Mouse (Mus musculus) embryo, embryonic 10.5 days (tissue): ENCODE data around the gene Chic2.

ENCODE experiments used
- DNase-seq: peaks from one replicate; pipeline ENCODE4 v3.0.0-alpha.2; 2015; ENCODE audit warnings: low spot score

Chic2 gene

DNA sequence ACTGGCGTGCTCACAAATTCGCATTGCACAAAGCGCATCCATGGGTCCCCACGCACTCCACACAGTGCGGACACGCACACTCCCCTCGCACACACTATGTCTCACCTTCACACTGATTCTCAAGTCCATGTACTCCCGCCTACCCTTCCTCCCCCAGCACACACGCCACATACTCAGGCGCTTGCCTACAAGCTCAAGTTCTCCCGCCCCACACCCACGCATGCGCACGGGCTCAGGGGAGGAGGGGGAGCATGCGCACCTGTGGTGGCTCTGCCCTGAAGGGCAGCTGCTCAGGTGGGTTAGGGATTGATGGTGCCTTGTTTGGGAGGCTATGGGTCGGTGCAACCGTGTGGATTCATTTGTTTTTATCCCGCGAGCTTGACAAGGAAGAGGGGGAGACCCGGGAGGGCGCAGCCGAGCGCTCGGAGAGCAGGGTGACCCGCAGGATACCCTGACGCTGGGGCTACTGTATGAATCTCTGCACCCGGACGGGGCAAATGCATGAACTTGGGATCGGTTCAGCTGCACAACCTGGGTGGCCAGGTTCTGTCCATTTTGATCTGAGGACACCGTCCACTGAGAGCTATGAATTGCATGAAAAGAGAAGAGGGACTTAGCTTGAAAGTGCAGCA lies 22.7 kb upstream of the Chic2 start:
- peak; percentile 76 for DNase-seq

DNA sequence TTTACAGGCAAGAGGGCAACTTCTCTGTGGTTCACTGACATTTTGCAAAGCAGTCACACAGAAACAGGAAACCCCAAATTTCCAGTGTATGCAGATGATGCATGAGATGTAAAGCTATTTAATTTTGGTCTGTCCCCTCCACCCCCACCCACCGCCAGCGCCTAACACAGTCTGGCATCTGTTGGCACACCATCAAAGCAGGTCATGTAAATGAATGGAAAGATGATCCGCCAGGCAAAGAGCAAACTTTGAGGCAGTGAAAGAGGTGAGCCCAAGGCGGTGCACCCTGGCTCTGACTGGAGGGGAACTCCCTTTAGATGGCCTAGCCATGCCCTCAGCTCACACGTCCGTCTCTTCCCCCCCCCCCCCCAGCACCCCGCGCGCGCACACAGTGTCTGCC lies 22.1 kb upstream of the Chic2 start:
- peak; percentile 21 for DNase-seq

DNA sequence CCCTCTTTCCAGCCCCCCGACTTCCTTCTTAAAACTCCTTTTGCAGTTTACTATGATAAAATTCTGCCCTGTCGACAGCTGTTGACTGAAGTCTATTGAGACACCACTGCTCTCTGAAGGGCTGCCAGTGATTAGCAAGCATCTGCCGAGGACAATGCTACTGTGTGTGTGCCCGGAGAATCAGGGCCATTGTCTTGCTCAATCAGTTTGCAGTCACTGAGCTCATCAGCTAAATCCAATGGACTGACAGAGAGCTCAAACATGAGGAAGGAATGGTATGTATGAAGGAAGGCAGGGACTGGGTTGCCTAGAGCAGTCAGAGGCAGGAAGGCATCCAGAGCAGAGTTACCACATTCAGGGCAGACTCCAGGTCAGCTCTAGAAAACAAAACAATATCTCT lies 18.6 kb upstream of the Chic2 start:
- DNase-seq: peak; percentile 7

DNA sequence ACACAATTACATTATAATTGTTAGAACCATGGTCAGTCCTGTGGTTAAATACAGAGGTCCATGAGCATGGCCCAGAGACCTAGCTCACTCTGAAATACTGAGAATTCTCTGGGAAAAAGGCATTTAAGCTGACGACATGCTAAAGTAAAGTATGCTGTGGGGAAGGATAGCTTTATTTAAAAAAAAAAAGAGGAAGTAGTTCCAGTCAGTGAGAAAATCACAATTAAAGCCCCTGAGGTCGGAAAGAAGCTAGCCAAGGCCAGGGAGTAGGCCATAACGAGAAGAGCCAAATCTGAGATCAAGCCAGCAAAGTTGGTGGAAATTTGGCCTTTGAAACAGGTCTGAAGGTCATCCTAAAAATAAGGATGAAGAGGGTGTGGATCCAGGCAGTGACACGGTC lies 6.5 kb upstream of the Chic2 start:
- DNase-seq: no peak

DNA sequence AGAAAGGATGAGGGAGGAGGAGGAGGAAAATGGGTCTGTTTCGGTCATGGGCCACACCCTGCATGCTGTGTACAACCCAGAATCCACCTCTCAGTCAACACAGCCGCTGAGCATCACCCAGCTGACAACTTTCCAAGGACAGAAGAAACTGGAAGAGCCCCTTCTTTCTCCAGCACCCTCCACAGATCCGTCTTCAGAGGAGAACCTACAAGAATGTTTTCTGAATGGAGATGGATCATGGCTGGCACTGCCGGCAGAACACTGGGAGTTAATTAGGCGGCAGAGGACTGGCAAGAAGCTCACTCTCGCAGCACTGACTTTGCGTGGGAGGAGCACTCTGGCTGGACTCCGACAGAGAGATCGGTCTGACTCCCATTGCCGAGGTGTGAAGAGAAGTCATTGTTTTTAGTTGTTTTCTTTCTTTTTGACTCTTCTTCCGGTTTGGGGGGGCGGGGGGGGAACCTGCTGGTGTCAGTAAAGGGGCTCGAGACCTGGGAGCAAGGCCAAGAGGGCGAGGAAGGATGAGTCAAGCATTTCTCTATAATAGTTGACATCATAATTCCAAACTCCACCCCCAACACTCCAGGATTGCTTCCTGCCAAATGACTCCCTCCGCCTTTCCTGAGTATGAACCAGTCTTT lies 2.2 kb upstream of the Chic2 start:
- no peak for DNase-seq

DNA sequence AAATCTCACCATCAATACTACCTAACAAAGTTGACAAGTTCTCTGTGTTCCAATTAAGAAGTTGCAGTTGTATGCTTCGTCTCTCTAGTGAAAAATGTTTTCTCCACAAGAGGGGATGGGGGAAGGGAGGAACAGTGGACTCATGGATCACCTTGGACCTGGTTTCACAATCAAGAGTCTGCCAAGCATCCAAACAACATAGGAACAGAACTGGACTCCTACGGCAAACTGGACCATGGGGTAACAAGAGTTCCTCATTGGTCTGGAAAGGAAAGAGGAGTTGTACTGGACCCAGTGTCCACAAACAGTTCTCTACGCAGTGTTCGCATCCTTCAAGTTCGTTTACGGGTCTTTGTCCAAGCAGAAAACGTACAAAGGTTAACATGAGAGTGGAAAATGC lies 797 bp upstream of the Chic2 start:
- DNase-seq: peak; percentile 20

DNA sequence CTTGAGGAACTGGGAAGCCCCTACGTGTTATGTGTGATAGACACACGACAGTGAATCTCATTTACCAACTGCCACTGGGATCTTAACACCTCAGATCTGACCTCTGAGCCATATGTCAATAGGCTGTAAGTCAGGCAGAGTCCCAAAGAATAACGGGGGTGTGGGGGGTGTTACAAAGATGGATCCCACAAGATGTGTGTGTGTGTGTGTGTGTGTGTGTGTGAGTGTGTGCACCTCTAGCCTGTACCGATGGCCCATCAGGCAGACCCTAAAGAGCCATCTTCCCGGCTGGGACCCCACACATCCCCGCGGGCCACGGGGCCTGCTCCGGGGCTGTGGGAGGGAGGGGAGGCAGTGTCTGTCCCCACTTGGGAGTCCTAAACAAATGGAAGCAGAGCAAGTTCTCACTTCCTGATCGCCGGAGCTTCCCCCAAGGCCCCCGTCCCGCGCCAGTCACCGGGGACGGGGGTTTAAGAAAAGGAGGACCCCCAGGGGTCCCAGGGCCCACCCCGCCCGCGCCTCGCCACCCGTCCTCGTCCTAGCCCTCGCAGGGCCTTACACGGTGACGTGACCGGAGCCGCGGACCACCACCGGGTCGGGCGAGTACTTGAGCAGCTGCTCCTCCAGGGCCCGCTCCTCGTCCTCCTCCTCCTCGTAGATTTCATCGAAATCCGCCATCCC lies 813 bp downstream of the Chic2 start:
- peak; percentile 57 for DNase-seq

DNA sequence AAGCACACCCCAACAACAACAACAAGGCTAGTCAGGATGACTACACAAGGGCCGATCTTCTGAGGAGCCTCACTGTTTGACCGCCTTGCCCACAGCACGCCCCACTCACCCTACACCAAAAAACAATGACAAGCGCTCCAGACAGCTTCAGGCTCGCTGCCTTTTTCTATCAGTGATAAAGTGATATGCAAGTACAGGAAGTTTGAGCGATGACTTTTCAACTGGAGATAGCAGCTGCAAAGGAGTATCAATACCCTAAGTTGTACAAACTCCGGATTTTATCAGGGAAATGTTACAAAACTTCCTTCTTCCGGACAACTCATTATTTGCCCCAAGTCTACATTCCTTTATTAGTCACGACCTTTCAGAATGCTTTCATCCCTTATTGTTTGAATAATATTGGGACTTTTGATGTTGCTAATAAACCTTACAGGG lies 1.5 kb downstream of the Chic2 start:
- peak; percentile 13 for DNase-seq

DNA sequence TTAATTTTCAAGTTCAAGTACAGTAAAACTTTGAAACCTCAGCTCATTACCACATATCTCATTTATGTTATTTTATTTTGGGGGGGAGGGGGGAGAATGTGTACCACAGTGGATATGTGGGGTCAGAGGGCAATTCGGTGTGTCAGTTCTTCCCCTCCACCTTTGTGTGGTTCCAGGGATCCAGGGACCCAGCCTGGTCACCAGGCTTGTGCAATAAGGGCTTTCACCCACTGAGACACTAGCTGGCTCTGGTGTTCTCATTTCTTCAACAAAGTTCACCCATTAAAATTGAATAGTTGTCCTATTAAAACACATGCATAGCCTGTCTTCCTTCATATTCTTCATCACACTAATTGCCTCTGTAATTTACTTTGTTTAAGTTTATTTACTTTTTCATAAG lies 5.3 kb downstream of the Chic2 start:
- DNase-seq: no peak

DNA sequence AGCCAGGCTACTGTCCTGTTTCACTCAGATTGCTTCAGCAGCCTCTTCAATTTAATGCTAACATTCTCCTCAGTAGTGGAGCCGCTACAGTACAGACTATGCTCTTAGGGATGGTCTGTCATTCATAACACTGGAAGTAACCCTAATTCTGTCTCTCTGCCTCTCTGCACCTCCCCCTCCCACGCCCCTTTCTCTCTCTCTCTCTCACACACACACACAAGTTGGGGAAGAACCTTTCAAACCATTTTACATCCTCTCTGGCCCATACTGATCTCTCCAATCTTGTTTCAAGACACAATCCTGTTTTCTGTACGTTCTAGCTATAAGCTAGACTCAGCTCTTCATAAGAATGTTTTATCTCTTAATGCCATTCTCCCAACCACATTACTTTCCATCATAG lies 9.1 kb downstream of the Chic2 start:
- DNase-seq: no peak

DNA sequence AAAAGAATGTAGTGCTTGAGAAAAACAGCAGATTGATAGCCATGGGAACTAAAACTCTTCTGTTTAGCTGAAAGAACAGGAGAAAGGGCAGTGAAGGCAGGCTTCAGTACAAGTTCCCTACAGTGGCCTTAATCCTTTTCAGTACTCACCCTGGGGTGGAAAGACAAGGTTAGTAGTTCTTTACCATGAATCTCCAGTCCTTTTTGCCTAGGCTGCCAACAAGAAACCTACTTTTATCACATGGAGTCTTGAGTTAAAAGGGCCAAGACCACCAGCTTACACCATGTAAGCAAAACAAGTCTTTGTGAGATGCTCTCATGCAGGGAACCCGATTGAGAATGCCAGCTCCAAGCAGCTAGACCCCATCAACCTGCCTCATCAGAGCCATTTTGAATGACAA lies 29.8 kb downstream of the Chic2 start:
- DNase-seq: peak; percentile 22

DNA sequence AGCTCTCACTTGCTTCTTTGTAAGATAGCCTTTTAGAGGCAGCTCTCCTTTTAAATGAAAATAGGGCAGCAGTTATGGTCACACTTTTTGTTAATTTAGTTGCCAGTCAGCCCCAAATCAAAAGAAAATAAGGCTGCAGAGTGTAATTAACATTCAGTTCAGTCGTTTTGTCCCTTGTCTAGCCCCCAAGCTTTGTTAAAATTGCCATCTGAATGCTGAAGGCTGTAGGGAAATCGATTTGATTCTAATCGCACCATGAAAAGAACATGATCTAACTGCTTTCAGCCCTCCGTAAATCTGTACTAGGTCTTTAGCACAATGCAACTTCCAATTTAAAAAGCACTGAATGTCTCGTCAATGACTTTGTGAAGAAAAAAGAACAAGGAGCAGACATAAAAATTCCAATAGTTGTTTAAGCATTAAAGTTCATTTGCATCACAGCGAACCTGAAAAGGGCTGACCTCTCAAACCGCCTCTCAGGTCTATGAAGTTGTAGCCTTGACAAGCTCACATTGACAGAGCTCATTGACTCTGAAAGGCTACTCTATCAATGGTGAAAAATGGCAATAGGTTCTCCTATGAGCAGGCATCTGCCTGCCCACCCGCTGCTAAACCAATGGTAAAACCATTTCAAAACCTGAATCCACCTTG lies 31.7 kb downstream of the Chic2 start:
- DNase-seq: peak; percentile 75

DNA sequence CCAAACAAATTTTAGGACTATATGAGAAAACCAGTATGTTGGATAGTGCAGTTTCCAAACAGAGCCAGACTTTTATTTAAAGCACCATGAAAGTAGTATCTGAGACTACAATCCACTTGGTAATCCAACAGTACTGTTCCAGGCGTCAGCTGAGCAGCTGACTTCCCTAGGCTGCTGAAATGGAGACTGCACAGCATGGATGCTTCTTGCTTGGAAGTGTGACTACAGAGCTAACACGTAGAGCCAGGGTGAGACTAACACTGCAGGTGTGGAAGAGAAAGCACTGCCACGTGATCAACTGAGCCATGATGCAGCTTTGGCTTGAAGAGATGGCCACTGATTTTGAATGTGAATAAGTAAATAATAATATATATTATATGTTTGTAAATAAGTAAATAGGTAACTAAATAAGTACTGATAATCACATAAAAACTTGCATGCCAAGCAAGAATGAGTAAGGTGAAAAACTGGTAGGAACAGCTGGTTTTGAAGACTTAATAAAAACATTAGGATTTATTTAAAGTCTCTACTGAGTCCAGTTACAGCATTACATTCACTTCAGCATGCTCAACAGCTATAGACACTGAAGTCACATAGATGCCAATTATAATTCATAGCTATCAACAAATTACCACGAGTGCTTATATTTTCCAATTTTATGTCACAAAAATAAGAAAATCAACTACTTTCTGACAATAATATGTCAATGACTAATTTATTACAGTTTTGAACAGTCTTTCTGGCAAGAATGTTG lies 32.4 kb downstream of the Chic2 start:
- DNase-seq: peak; percentile 49

DNA sequence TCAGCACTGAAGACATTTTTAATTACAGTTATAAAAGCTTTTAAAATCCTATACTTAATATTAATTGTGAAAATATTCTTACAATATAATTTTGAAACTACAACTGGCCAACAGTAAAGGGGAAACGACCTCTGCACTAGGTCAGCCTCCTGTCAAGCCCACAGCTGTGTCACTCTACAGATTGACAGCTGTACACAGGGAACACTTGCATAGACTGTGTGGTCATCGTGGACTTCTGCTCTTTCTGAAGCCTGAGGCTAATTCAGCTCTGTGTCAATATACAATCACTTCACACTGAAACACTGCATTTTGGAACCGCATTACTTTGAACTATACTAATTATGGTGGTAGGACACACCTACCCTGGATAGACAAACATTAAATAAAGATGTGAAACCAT lies 39.8 kb downstream of the Chic2 start:
- DNase-seq: no peak

DNA sequence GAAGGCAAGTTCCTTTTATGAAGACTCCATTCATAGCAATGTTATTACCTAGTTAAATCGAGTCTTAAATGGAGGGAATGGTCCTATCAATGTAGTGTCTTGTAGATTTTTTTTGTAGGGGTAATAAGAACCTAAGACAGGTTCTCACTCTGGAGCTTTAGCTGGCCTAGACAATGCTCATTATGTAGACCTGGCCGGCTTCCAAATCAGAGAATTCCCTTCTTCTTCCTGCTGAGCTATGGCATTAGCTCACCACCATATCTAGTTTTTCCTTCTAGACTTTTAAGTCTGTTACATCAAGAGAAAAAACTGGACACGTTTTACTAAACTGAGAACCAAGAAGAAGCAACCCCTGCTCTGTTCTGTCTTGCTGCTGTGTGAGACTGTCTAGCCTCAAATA lies 42.5 kb downstream of the Chic2 start:
- no peak for DNase-seq

DNA sequence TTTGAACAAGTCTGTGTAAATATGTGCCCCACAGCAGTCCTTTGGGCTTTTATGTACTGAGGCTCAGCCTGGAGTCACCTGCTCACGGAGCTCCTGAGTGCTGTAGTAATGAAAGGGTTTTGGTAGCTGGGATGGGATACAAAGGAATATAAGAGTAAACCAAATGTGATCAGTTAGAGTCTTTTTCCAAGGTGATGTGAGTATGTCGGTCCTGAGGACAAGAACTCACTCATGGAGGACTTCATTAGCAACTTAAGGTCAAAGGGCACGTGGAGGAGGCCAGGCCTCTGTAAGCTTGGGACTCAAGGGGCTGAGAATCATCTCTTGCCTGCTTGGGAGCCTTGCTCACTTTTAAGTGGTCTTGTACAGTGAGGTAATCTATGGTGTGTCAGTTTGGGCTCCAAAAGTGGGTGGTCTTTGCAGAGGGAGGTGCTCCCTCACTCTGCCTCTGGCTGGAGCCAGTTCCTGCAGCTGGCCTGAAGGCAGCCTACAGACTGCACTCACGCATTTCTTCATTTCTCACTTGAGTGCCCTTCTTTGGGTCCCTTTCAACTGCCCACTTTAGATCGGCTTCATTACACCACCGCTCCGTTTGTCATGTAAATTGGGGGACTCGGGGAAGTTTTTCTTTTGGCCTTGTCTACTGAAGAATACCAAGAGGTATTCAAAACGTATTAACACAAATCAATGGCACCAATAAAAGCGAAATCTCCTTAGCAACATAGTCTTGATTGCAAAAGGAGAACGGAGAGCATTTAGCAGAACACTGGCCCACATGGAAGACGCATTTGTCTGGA lies 45.7 kb downstream of the Chic2 start:
- DNase-seq: peak; percentile 85

DNA sequence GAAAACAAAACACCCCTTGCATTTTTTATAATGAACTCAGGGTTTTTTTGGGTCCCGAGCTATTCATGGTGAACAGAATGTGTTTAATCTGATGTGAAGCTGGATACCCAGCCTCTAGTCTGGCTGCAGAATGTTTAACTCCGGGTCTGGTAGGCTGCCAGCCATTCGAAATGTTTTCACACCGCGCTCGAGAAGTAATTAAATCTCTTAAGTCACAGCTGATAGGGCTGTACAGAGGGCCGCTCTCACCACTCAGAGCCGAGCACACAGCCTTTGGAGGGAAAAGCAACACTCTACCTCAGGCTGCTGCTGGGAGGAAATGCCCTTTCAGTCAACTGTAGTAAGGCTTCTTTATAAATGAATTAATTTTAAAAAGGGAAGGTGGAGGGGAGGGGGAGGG lies 49.6 kb downstream of the Chic2 start:
- no peak for DNase-seq

DNA sequence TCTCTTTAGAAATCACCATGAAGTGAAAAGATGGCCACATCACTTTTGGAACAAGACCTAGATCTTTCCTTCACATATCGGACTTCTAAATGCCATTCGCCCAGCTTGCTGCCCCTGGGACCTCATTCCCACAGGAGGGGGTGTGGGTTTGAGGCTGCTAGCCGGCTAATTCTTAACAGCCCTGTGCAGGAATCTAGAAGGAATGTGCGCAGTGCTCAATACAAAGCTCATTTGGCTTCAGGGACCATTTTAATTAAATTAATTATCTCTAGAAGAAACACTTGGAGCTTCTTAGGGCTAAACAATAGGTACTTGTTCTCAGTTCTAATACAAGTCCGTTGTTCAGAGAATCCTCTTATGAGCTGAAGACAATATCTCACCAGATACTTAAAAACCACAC lies 60.5 kb downstream of the Chic2 start:
- no peak for DNase-seq

DNA sequence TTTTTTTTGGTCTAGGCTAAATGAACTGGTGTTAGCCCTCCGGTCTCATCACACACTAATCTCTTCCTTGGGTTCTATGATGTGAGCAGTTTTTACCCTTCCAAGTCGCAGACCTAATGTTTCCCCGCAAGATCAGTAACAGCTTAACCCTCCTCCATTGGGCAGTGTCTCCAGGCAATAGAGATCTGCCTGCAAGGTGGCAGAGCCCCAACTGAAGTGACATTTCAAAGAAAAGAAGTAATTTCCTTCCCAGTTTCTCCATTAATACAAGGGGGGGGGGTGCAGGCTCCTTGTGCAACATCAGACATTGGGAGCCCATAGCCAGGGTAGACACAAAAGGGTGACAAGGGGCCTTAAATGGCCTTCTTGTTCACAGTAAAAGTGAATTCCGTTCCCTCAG lies 64.0 kb downstream of the Chic2 start:
- DNase-seq: no peak

DNA sequence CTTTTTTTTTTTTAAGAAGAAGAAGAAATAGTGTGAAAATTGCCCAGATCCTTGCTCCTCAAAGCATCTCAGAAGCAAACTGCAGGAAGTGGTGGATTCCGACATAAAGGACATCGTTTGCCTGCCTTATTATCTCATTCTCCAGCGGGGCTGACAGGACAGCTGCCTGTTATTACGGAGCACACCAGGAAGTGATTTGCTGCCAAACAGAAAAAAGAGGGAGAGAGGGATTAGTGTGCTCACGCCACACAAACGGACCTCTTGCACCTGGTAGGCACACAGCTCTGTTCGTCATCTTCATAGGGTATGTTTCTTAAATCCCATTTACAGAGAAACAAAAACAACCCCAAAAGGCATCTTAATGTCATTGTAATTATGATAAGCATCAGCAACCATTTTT lies 64.4 kb downstream of the Chic2 start:
- peak; percentile 55 for DNase-seq

DNA sequence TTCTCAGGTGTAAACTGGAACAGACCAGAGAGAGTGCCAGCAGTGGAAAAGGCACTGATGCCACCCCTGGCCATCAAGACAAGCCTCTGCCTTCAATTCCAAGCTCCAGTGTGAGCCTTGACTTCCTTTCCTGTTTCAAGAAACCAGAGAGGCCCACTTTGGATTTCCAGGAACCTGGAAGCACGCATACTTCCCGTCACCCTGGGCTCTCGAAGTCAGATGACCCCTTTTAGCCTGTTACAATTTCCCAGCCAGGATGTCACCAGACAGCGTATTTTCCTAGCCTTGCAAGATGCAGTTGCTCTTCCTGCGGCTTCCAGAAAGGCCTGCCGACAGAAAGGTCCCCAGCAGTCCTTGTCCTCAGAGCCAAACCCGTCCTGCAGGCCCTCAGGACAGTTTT lies 65.0 kb downstream of the Chic2 start:
- no peak for DNase-seq

DNA sequence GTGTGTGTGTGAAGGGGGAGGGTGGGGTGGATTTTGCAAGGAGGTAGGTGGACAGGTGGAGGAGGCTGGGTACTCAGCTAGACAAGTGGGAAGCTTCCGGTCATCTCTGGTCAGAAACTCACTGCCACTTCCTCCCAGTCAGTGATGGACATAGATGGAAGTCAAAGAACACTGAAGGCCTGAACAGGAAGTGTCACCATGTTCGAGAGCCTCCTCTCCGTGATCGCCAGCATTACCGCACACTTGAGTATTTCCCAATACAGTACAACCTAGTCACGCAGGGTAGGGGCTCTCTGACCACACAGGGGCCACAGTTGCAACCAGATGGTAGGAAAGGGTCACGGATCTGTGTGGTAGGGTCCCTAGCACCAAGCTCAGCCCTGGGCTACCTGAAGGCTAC lies 69.1 kb downstream of the Chic2 start:
- DNase-seq: no peak
